Mouse (Mus musculus): ENCODE measurements around the gene Pigk.

Pigk gene

DNA sequence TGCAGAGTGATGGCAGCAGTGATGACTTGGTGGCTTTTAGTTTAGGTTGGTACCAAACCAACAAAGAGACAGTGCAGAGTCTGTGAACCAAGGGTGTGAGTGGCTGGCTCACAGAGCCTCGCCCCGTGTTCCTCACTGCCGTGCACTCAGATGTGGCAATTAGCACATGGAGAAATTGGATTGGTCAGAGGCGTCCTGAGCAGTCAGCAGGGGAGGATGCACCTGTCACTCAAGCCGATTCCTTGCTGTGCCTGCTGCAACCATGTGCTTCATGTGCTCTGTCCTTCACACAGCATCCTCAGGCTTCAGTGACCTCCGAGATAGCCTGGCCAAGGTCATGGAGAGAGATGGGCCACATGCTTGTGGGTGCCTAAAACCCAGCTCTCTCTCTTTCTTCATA, 14.3 kb downstream of the Pigk start:
- DNase-seq (ENCODE audit: low spot score): no peak

DNA sequence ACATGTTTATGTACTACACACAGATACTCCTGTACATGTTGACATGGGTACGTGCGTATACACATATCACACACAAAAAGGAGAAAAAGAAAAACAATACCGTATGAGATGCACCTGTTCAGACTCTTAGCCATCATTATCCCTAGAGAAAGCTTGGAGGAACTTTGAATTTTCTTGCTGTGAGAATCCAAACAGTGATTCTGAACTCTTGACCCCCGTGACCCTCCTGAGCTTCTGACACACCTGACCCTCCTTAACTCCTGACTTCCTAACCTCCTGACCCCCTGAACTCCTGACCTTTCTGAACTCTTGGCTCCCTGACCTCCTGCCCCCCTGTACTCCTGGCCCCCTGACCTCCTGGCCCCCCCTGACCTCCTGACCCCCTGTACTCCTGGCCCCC, 19.1 kb downstream of the Pigk start:
- DNase-seq (ENCODE audit: low spot score): no peak

DNA sequence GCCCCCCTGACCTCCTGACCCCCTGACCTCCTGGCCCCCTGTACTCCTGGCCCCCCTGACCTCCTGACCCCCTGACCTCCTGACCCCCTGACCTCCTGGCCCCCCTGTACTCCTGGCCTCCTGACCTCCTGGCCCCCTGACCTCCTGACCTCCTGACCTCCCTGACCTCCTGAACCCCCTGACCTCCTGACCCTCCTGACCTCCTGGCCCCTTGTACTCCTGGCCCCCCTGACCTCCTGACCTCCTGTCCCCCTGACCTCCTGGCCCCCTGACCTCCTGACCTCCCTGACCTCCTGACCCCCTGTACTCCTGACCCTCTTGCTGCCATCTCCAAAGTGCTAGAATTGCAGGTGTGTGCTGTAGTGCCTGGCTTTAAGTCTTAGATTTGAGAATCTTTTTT, 19.6 kb downstream of the Pigk start:
- DNase-seq (ENCODE audit: low spot score): no peak

DNA sequence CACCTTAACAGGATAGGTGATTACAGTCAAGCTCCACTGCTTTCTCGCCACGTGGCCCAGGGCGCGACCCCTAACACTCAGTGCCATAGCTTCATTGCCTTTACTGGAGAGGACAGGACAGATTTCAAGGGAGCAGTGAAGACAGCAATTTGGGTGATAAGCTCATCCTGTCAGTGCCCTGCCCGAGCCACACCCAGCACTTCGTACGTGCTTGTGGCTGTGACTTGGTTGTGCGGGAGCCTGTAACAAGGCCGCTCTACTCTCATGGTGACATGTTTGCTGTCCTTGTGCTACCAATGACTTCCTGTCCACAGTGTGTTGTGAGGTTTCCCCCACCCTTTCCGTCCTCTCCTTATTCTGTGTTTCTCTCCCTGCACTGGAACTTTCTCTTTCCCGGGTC, 20.2 kb downstream of the Pigk start:
- no peak for DNase-seq (ENCODE audit: low spot score)

DNA sequence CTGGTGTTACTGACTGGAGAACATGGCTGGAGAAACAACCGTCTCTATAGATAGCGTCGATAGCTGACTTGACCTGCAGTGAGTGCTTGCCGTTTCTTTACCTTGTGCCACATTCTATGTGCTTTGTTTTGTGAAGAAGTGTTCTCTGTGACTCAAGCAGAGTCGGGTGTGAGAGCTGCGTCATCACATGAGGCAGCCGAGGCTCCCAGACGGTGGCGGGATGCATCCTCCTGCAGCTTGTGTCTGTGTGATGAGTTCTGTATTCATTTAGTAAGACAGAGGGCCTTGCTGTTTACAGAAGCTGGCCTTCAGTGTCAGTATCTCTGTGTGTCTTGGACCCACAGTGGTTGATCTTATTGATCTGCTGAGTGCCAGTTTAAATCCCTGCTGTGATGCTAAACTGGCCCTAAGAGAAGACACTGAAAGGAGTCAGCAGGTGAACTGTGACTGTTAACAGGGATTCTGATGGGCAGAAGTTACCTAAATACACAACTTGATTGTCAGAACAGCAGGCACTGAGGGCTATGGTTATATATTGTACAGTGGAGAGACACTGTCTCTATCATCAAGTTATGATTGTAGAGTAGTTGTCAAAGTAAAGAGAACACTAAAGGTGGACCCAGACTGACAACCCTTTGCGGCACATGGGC, 21.8 kb downstream of the Pigk start:
- DNase-seq (ENCODE audit: low spot score): no peak

DNA sequence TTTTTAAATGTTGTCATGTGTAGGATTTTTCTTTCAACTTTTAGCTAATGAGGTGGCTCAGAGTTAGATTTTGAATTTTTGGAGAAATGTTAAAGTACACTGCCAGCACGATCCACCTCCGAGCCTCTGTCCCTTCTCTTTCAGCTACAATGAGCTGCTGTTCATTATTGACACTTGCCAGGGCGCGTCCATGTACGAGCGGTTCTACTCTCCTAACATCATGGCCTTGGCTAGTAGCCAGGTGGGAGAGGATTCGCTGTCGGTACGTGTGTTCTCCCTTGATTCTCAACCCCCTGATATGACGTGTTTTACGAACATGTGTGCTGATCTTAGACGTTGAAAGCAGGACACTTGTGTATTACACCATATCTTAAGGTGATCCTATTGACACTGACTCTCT, 30.4 kb downstream of the Pigk start:
- DNase-seq (ENCODE audit: low spot score): no peak

DNA sequence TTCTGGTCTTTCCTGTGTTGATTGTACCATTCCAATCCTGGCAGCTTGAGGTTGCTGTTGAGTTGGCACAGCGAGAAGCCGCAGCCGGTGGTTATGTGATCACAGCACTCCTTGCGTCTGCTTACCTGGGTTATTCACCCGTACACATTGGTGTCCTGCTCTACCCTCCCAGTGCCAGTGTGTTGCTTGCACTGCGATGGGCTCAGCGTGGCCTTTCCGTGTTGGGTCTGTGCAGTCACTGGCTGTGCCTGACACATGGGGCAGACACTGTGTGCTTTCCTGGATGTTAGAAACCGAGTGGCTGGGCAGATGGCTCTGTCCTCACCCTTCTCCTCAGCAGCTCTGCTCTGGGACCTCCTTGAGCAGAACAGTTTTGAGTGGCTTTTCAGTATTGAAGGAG, 31.7 kb downstream of the Pigk start:
- DNase-seq (ENCODE audit: low spot score): no peak

DNA sequence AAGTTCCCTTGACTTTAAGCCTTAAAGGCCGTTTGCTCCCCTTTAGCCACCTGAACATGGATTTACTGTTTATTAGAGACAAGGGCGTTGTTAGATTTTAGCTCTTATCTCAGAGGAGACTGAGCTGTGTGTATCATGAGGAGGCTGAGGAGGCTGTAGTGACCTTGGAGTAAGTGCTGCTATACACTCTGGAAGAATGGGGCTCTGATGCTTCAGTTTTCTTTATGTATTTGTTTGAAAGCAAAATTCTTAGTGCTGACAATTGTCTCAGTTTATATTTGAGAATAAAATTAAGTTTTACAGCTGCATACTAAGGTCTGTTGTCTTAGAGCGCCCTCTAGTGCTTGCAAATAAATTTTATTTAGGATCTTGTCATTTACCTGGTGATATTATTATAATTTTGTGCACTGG, 35.6 kb downstream of the Pigk start:
- DNase-seq (ENCODE audit: low spot score): no peak

DNA sequence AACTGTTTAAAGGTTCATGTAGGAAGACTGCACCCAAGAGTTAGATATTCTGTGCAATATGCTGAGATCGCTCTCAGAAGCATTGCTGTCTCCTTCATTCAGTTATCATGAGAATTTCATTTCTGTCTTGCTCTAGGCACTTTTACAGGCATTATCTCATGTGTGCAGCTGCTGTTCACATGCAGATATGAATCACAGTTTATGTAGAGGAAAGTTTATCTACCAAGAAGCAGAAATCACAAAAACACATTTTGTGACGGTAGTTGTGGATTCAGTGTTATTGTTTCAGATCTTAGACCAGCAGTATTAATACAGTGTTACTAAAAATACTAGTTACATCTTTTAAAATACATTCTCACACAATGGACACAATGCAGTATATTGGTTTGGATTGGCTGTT, 36.0 kb downstream of the Pigk start:
- DNase-seq (ENCODE audit: low spot score): no peak

DNA sequence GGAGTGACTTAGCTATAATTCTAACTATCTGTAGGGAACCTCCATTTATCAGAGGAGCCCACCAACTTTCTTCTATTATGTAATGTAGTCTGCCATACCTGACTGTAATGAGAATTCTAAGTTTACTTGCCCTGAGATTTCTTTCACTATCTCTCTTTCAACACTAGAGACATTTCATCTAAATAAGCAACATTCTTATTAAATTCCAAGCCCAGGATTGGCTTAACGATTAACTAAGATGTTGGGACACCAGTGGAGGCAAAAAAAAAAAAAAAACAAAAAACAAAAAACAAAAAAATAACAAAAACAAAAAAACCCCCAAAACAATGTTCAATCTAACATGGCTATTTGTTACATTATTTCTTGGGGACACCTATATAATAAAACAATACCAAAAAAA, 39.0 kb downstream of the Pigk start:
- no peak for DNase-seq (ENCODE audit: low spot score)

DNA sequence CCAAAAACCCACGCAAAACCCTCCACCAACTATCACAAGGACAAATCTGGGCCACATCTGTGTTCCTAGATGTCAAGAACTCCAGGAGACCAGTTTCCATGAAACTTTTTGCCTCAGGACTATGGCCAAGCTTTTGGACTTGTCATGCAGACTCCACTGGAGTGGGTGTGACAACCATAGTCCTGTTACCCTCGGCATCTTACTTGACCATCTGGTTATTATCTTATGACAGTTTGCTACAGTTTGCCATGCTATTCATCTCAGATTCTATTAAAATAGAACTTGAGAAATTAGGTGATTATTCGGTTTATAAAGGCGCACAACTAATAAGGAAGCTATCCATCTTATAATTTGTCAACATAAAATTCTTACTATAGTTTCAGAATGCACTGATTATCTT, 39.4 kb downstream of the Pigk start:
- no peak for DNase-seq (ENCODE audit: low spot score)

DNA sequence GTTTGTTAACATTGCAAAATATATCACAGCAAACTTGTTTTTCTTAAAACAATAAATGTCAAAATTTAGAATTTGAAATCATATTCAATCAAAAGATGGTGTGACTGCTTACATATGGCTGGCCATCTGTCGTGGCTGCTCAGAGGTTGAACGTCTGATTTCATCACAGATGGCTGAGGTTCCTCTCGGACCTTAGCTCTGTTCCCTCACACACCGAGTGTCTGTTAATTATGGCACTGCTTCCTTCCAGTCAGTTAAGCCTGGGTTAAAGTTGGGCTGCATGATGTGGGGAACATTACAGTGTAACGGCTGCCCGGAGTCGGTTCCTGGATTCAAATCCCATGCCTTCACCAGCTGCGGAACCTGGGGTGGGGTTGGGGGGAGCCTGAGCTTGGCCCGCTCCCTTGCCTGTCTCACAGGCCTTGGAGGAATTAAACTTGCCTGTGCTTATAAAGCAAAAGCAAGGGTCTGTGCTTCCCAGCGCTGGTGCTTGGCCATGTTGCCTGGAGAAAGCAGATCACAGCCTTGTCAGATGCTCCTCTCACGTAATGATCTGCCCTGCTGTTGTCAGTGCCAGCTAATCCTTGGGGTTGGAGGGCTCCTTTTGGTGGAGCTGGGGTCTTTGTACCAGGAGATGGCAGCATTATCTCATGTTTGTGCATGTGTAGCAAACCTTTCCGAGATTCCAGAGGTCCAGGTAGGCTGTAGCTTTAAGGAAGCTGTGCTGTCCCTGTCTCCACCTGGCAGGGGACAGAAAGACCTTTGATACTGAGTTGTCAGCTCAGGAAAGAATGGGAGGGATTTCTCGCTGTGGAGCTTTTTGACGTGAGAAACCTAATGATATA, 40.2 kb downstream of the Pigk start:
- no peak for DNase-seq (ENCODE audit: low spot score)

DNA sequence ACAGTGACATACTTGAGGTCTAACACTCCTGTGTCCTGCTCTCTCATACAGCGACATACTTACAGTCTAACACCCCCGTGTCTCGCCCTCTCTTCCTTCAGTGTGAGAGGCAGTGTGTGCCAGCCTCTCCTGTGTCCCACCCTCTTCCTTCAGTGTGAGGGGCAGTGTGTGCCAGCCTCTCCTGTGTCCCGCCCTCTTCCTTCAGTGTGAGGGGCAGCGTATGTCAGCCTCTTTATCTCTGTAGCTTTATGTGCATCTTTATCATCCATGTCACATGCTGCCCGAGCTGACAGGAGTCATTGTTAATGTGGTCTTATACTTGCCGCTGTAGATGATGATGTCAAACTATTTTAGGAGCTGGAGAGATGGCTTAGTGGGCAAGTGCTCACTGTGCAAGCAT, 41.6 kb downstream of the Pigk start:
- DNase-seq (ENCODE audit: low spot score): no peak

DNA sequence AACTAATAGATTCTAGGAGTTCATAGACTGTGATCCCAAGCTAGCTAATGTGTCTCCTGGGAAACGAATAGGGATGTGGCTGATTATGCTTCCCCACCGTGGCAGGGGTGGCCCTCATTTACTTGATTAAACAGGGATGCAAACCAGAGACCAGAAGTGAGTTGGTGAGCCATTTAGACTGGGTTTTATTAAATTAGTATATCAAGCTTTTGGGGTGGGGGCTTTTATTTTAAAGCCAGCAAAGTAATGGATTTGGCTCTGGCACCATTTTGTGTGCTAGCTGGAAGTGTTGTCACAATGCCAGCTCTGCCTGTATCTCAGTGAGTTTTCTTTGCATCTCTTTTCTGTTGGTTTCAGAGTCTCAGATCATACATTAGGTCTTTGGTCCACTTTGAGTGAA, 43.0 kb downstream of the Pigk start:
- DNase-seq (ENCODE audit: low spot score): no peak

DNA sequence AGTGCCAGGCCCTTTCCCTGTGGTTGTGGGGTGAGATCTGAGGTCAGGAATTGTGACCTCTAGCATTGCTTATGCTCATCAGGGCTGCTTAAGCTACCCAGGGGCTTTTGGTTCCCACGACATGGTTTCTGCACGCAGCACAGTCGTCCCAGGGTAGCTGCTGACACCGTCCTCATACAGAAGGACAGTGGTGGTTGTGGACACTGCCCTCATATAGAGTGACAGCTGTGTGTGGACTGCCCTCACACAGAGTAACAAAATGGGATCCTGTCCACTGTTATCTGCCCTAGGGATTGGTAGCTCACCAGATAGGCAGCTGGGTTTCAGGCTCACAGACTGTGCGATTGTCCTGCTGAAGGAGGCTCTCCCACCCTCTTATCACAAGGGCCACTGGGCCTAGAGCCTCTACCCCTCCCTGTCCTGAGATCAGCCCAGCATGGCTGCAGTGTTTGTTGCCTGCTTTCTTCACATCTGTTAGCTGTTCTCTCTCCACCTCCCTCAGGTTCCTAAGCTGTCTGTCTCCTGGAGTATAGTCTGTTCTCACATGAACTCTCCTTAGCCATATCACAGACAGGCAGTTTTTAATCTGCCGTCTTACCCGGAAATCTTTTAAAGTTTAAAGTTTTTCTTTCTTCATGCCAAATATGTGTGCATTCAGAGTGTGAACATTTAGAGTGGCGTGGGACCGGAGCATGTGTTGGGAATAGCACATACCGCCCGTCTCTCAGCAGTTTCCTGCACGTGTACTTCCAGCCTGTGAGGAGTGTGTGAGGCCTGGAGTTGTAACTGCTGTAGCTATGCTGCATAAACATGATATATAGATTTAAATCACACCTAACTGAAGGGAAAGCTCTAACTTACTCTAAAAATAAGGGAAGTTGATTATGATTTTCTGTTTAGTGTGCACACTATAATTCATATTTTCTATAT, 43.8 kb downstream of the Pigk start:
- no peak for DNase-seq (ENCODE audit: low spot score)

DNA sequence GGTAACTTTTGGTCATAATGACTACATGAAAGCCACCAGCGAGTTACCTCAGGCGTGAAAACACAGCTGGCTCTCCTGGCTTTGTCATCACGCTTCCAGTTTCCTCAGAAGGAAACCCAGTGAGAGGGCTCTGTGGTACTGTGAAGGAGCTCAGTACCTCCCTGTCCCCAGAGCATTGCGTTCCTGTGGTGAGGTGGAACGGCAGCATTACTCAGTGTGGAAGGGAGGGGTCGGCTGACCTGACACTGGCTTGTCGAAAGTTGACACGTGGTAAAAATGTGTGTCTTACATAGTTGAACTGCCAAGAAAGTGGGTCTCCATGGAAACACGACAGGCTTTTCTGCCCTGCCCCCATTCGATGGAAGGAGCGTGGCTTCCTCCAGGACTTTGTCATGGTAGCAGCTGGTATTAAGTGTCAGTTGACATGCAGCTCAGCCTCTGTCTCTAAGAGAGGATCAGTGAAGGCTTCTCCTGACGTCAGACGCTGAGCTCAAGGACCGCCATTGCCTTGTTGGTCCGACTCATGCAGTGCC, 44.7 kb downstream of the Pigk start:
- DNase-seq (ENCODE audit: low spot score): no peak

DNA sequence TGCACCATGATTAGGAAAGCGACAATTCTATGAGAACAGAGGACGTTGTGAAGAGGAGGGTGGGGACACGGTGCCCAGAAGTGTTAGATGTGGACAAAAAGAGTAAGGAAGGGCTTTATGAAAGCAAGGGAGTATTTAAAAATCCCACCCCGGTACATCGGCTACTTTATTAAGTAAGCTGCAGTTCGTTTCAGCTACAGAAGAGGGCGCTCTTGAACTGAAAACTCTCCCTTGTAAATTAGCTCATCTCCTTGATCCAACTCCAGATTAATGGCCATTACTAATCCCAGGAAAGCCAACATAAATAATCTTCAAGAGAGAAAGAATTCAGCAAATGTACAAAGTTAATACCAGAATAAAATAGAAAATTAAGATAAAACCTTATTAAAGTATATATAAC, 47.2 kb downstream of the Pigk start:
- DNase-seq (ENCODE audit: low spot score): no peak

DNA sequence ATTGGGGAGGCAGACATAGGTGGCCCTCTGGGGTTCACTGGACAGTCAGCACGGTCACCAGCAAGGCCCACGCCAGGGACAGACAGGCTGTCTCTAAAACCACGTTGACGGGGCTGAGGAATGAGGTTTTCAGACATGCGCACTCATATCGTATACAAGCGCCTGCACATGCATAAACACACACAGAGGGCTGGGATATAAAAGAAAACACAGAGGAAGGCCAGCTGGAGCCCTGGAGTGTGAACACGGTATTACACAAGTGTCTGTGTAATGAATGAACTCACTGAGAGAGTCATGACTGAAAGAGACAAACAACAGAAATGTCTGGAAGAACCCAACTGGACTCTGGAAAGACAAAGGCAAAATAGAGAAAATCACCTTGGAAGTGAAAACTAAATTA, 47.8 kb downstream of the Pigk start:
- DNase-seq (ENCODE audit: low spot score): no peak

DNA sequence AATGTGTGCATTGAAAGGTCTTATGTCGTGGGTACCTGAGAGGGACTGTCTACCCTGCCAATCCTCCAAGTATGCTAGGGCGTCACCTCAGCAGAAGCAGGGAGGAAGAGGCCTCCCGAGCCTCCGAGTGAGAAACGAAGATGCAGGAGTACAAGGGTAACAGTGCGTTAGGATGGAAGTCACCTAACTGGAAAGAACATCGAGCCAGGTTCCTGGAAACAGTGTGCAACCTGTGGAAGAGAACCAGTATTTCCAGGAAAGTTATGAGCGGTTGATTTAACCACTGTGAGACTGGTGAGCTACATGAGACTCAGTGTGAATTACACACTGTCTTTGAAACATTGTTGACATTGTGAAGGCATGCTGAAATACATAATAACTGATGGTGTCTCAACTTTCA, 48.4 kb downstream of the Pigk start:
- no peak for DNase-seq (ENCODE audit: low spot score)

DNA sequence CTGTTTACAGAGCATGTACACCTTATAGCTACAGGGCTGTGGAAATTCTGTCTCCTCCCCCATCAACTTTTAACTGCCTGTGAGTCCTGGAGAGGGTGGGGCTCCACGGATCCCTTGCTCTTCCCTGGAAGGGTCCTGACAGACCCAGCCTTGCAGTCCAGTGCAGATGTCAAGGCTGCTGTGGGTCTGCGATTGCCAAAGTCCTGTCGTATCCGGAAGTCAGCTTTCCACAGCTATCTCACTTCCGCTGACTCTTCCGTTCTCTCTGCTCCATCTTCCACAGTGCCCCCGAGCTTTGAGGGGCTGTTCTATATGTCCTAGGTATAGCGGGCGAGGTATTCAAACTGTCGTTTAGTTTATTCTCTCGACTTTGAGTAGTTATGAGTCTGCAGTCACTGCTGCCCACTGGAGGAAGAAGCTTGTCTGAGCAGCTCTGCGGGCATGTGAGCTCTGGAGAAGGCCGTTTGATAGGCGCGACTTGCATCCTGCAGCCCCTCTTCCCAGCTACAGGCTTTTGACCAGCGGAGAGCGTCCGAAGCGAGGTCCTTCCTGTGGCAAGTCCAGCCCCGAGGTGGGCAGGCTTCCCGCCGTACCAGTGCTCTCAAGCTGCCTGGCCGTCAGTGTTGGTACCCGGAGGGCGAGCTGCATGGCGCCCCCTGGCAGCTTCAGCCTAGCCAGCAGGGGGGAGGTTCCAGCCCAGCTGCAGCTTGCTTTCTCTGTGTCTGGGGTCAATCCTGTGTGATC, 49.4 kb downstream of the Pigk start:
- peak; percentile 71 for DNase-seq (ENCODE audit: low spot score)

DNA sequence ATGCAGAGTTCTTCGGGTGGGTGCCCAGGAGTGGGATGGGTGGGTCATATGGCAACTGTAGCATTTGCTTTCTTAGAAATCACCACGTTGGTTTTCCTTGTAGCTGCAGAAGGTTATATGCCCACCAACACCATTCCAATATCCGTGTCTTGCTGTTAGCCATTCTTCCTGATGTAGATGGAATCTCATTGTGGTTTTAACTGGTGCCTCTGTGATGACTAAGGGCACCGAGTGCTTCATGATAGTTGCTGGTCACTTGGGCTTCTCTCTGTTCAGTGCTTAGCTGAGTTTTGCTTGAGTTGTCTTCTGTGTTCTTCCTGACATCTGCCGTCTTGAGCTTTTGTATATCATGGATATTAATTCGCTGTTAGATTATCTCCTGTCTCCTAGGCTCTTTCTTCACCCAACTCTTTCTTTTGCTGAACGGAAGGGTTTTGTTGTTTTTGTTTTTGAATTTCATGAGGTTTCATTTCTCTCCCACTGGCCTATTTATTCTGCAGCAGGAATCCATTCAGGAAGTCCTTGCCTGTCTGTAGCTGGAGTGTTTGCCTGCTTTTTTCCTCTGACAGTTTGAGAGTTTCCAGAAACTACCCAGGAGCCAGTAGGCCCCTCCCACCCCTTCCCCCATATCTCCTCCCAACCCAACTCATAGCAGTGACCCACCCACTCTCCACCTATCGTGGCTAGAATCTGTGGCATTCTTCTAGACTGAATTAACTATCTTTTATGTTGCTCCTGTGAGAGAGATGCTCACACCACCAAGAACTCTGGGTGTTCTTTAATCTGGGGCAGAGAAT, 50.8 kb downstream of the Pigk start:
- no peak for DNase-seq (ENCODE audit: low spot score)

Measured in ovary, postnatal 36 days (tissue).